In genomic region chr11:101758431-101758830, GRCm38 (mm10) we compare ENCODE assay signal across 14 mouse cellular contexts. TPM values are rescaled to one million over a fixed set of nuclear protein-coding genes. Genes with fewer than 3 reads are reported as not detected.
DNase-seq lines count a peak whose midpoint lies in the region; ATAC-seq and TF ChIP-seq lines count a peak whose summit lies in the region.
"Had no signal": no experiment of that assay in that cellular context is flagged by ENCODE, and none has a peak within 500 bp of the region (broad histone marks: within the 10 kb centered on the region; RNA-seq: fewer than 3 reads in every experiment).

No protein-coding gene starts in this region.

- TF ChIP-seq CTCF in layer of hippocampus, adult 2 months (conservative IDR thresholded peaks at IDR 0.05), result no peak

- H3K4me3 ChIP-seq in midbrain, embryonic 14.5 days (replicated peaks; ENCODE audit: low read depth, low read length), result no peak overlapping the region
- H3K4me3 ChIP-seq in midbrain, embryonic 10.5 days, result no peak overlapping the region
- no peak overlapping the region for H3K4me3 ChIP-seq in layer of hippocampus, adult 2 months
- no peak overlapping the region for H3K4me3 ChIP-seq in kidney, embryonic 16.5 days (ENCODE audit: low read length)
- H3K4me3 ChIP-seq: forebrain, embryonic 10.5 days had no signal

- H3K36me3 ChIP-seq in midbrain, embryonic 14.5 days (ENCODE audit: control insufficient read depth, insufficient read depth, low read length), result peaks cover 93% of the 10 kb centered on the region
- peaks cover 96% of the 10 kb centered on the region for H3K36me3 ChIP-seq in midbrain, embryonic 10.5 days
- H3K36me3 ChIP-seq in kidney, embryonic 16.5 days (ENCODE audit: insufficient read depth, low read length), result peaks cover 56% of the 10 kb centered on the region

- no peak for ATAC-seq in cerebellum, adult (ENCODE audit: insufficient number of reproducible peaks, low FRiP score, low TSS enrichment)
- ATAC-seq in midbrain, embryonic 14.5 days (ENCODE audit: low FRiP score, low TSS enrichment), result no peak
- no peak for ATAC-seq in kidney, embryonic 16.5 days (ENCODE audit: low FRiP score, low TSS enrichment)

- H3K4me1 ChIP-seq in midbrain, embryonic 14.5 days (ENCODE audit: control insufficient read depth, insufficient read depth, low read length), result no peaks in the 10 kb centered on the region
- H3K4me1 ChIP-seq in midbrain, embryonic 10.5 days, result no peaks in the 10 kb centered on the region
- no peaks in the 10 kb centered on the region for H3K4me1 ChIP-seq in kidney, embryonic 16.5 days (ENCODE audit: insufficient read depth, low read length)
- H3K4me1 ChIP-seq: forebrain, embryonic 10.5 days had no signal

- peak; percentile 42 for DNase-seq in cerebellum, adult 11-12 months
- DNase-seq in midbrain, embryonic 14.5 days, result peak; percentile 41
- no peak for DNase-seq in midbrain, embryonic 10.5 days (ENCODE audit: low spot score)
- DNase-seq in layer of hippocampus, adult 2 months (ENCODE audit: low spot score in 2 of 2), result peak; percentile 23 to 42
- DNase-seq in right cerebral cortex, postnatal 4 days, result peak; percentile 41
- DNase-seq in kidney, postnatal 25 days, result no peak
- DNase-seq: adrenal gland, adult 2 months; heart, adult 18-20 months; heart, postnatal 4 days; thymus, postnatal 14 days had no signal

- H3K4me2 ChIP-seq in midbrain, embryonic 14.5 days (ENCODE audit: low read length), result no peak overlapping the region
- H3K4me2 ChIP-seq in kidney, embryonic 16.5 days (replicated peaks; ENCODE audit: low read depth, low read length), result no peak overlapping the region

- no peaks in the 10 kb centered on the region for H3K9me3 ChIP-seq in midbrain, embryonic 14.5 days (ENCODE audit: control insufficient read depth, low read length)
- H3K9me3 ChIP-seq in midbrain, embryonic 10.5 days (replicated peaks), result no peaks in the 10 kb centered on the region
- no peaks in the 10 kb centered on the region for H3K9me3 ChIP-seq in kidney, embryonic 16.5 days (ENCODE audit: low read length)
- H3K9me3 ChIP-seq: forebrain, embryonic 10.5 days; G1E had no signal

- H3K9ac ChIP-seq in midbrain, embryonic 14.5 days (replicated peaks; ENCODE audit: low read length), result no peak overlapping the region
- no peak overlapping the region for H3K9ac ChIP-seq in kidney, embryonic 16.5 days (replicated peaks; ENCODE audit: low read length)

- 75% methylated on average over 5 of the region's 5 CpGs for WGBS in midbrain, embryonic 14.5 days
- WGBS in midbrain, embryonic 10.5 days, result 89% methylated on average over 5 of the region's 5 CpGs
- WGBS in kidney, embryonic 16.5 days, result 85% methylated on average over 5 of the region's 5 CpGs

- no peaks in the 10 kb centered on the region for H3K27me3 ChIP-seq in midbrain, embryonic 14.5 days (ENCODE audit: control insufficient read depth, insufficient read depth, low read length)
- H3K27me3 ChIP-seq in midbrain, embryonic 10.5 days (ENCODE audit: low read depth, poor library complexity, severe bottlenecking), result no peaks in the 10 kb centered on the region
- no peaks in the 10 kb centered on the region for H3K27me3 ChIP-seq in kidney, embryonic 16.5 days (ENCODE audit: insufficient read depth, low read length)

- no peak overlapping the region for H3K27ac ChIP-seq in midbrain, embryonic 14.5 days (replicated peaks; ENCODE audit: low read depth, low read length)
- H3K27ac ChIP-seq in midbrain, embryonic 10.5 days (replicated peaks), result no peak overlapping the region
- peak overlapping the region; percentile 29; the same call in 1 of the 2 replicates for H3K27ac ChIP-seq in layer of hippocampus, adult 2 months
- no peak overlapping the region for H3K27ac ChIP-seq in kidney, embryonic 16.5 days (ENCODE audit: low read length)
- H3K27ac ChIP-seq: forebrain, embryonic 10.5 days had no signal

RNA-seq across cellular contexts. Expression of gene Dhx8, which starts 25.7 kb away (rescaled TPM):
- polyA plus RNA-seq in midbrain, embryonic 14.5 days (2014; fragmentation: Nextera tagmentation; extraction: Ambion mirVana), result 29.2 and 35.4 TPM in 2 replicates
- polyA plus RNA-seq in midbrain, embryonic 10.5 days (2016; fragmentation: Nextera tagmentation; extraction: Ambion mirVana), result 40.0 and 44.0 TPM in 2 replicates
- 10 to 100 TPM; 33.2 to 38.4 TPM for total RNA-seq in layer of hippocampus, adult 2 months (2021)
- polyA plus RNA-seq in kidney, embryonic 16.5 days (2015; fragmentation: Nextera tagmentation; extraction: Ambion mirVana), result 31.3 and 33.2 TPM in 2 replicates

RNA-seq across cellular contexts. Expression of gene Etv4, which starts 26.7 kb away (rescaled TPM):
- 4.0 and 6.9 TPM in 2 replicates for polyA plus RNA-seq in midbrain, embryonic 14.5 days (2014; fragmentation: Nextera tagmentation; extraction: Ambion mirVana)
- 9.4 and 10.5 TPM in 2 replicates for polyA plus RNA-seq in midbrain, embryonic 10.5 days (2016; fragmentation: Nextera tagmentation; extraction: Ambion mirVana)
- 10 to 100 TPM; 10.1 to 10.7 TPM for total RNA-seq in layer of hippocampus, adult 2 months (2021)
- 51.0 and 63.2 TPM in 2 replicates for polyA plus RNA-seq in kidney, embryonic 16.5 days (2015; fragmentation: Nextera tagmentation; extraction: Ambion mirVana)

Comparison
In these comparisons a context has a peak if more than half of its experiments do, and no peak if none do; other contexts are left out.
1. DNase-seq: peak in cerebellum, adult 11-12 months (single experiment), midbrain, embryonic 14.5 days (single experiment), layer of hippocampus, adult 2 months (2 of 2) and right cerebral cortex, postnatal 4 days (single experiment); none in midbrain, embryonic 10.5 days (single experiment) and kidney, postnatal 25 days (0 of 2).